Mouse (Mus musculus) macrophage (primary cell): ENCODE measurements around the gene Kif2a. TPM values are rescaled to one million over a fixed set of nuclear protein-coding genes. Genes with fewer than 3 reads are reported as not detected.
"Not testable (repeated sequence)": the region's sequence is repeated elsewhere in the genome, so short reads cannot be mapped to it uniquely, and the experiment has no call there.

Source experiments
- H3K27ac ChIP-seq: fragments of 350-480 bp; formaldehyde crosslinking; 2 replicates; pipeline ENCODE4 v1.9.0; 2021
- H3K36me3 ChIP-seq: fragments of 350-480 bp; formaldehyde crosslinking; 2 replicates; pipeline ENCODE4 v1.9.0; 2021; ENCODE audit errors: inconsistent target
- H3K4me3 ChIP-seq: fragments of 350-480 bp; formaldehyde crosslinking; 2 replicates; pipeline ENCODE4 v1.9.0; 2021; ENCODE audit errors: inconsistent target
- H3K79me2 ChIP-seq: fragments of 350-480 bp; formaldehyde crosslinking; 2 replicates; pipeline ENCODE4 v1.9.0; 2021; ENCODE audit errors: inconsistent target
- WGBS: methylation state at CpG from one replicate; pipeline ENCODE4 v1.1.7; 2026; ENCODE audit warnings: inconsistent platforms; ENCODE audit not compliant: missing documents; 5-methylcytosine and 5-hydroxymethylcytosine counted together
- polyA plus RNA-seq: library from polyadenylated mRNA; stranded (reverse); fragments of 250-400 nt; gene quantifications from 3 replicates; pipeline ENCODE4 v1.2.4, GENCODE M21; 2018; ENCODE audit warnings: inconsistent platforms

Kif2a gene
- polyA plus RNA-seq, 1 experiment from 2014 or later: 22.4 TPM

DNA sequence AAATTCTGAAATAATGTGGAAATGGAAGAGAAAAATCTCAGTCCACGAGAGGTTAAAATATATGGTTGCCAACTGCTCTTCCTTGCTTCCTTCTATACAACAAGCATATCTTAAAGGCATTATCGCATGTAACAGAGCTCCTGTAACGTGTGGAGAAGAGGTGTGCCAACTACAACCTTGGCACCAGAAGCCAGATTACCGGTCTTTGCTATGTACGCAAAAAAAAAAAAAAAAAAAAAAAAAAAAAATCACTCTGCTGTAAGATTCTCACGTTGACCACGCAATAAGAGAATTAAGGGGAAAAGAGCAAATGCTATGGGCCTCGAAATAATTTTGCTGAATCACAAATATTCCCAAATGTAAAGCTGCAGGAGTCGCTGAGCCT lies 86.1 kb downstream of the Kif2a start:
- 0 out of 2 replicates have a peak overlapping the region, but pooled peaks have one; percentile 13 for H3K27ac ChIP-seq
- WGBS: 3% methylated on average over 8 of the region's 9 CpGs
- H3K36me3 ChIP-seq: no peaks in the 10 kb centered on the region
- peak overlapping the region; percentile 85 for H3K4me3 ChIP-seq
- peaks cover 55% of the 10 kb centered on the region for H3K79me2 ChIP-seq

DNA sequence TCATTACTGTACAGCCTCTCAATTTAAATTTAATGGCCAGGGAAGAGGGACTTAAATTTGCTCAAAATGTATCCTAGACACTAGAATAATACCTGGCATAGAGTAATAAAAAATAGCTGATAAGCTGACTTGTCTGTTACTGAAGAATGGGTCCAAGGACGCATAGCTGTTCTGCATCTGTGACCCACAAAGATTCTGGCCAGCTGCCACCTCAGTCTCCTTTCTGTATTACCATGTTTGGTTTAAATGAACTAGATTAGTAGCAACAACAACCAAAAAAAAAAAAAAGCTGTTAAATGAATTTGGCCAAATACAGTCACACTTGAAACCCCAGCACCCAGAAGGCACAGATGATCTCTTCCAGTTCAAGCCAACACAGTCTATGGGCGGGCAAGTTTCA lies 92.7 kb downstream of the Kif2a start:
- no peak overlapping the region for H3K4me3 ChIP-seq
- no peak overlapping the region for H3K27ac ChIP-seq
- WGBS: 94% methylated on average over 2 of the region's 2 CpGs
- peaks cover 82% of the 10 kb centered on the region for H3K79me2 ChIP-seq
- H3K36me3 ChIP-seq: no peaks in the 10 kb centered on the region

DNA sequence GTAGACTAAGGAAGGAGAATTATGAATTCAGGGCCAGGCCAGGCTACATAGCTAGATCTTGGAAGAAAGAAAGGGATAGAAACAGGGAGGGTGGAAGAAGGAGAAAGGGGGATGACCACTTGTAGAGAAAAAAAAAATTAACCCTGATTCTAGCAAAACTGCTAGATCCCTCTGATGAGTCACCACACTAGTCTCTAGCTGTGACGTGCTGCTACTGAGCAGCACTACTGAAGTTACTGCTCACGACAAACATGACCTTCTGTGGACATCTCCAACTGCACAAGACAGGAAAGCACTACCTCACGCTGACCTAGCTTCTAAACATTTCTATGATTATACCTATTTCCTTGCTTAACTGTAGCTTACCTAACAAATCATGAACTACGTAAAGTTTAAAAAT lies 93.6 kb downstream of the Kif2a start:
- Histone ChIP-seq H3K36me3 (no peaks in the 10 kb centered on the region), H3K4me3 (no peak overlapping the region), H3K79me2 (peaks cover 73% of the 10 kb centered on the region), H3K27ac (no peak overlapping the region)
- WGBS: 90% methylated on average over 4 of the region's 4 CpGs

DNA sequence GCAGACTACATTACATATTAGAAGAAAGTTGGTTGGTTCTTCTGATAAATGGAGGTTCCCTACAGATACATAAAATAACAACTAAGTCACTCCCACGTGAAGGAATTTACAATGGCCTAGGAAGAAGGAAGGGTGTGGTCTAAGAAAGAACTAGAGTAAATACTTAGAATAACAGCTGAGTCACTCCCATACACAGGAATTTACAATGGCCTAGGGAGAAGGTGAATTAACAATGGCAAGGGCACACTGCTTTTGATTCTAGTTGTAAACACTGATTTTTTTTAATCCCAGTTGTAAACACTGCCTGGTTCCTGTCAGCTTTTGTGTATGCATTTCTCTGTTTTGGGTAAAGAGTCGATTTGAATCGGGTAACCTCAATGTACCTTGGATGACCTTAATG lies 96.0 kb downstream of the Kif2a start:
- H3K79me2 ChIP-seq: peaks cover 49% of the 10 kb centered on the region
- H3K27ac ChIP-seq, H3K36me3 ChIP-seq, H3K4me3 ChIP-seq: not testable (repeated sequence)
- WGBS: 90% methylated on average over 3 of the region's 3 CpGs

DNA sequence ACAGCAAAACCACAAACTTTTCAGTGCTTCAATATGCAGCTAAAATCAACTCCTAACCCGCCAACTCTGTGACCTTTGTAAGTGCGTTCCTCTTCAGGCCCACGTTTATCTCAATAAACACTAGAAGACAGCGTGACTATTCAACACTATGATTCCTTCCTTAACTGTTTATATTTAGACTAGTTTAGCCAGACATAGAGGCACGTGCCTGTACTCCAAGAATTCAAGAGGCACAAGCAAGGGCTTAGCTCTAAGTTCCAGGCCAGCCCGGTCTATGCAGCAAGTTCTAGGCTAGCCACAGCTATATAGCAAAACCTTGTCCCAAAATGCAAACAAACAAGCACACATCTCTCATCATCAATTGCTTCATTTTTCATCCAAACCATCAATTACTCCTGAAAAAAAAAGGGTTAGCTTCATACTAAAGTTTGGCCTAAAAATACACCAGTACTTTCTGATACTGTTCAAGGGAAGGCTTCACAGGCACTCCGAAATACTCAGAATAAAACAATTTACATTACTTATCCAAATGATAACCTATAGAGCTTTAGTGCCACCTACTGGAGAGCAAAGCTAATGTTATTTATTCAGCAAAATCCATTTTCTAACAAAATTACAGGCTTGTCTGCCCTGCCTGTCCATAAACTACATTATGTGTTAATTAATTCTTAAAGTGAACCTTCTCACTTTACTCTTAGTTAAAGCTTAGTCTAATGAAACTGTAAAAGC lies 103.4 kb downstream of the Kif2a start:
- Histone ChIP-seq H3K36me3 (0 out of 2 replicates have a peak, but pooled peaks cover 4% of the 10 kb centered on the region), H3K4me3 (no peak overlapping the region), H3K79me2 (peaks cover 4% of the 10 kb centered on the region; the same call in 1 of the 2 replicates), H3K27ac (no peak overlapping the region)
- 96% methylated on average over 7 of the region's 7 CpGs for WGBS

DNA sequence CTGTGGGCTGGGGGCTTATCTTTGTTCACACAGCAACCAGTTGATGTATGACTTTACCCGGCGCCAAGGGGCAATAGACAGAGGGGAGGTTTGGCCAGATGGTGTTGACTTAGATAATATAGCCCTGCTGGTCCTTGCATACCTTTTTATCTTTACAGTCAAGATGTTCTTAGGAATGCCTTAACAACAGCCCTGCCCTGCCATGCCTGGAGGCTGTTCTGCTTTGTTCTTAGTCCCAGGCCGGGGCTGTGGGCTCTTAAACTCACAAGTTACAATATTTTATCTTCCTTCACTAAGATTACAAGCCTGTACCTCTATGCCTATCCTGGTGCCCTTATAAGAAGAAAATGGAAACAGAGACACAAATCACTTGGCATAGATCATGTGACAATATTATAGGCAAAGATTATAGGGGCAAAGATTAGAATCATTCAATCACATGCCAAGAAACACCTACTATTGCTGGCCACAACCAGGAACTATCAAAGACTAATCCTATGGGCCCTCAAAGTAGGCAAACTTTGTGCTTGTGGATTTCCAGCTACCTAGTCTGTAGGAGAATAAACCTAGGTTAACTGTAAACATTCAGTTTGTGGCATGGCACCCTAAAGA lies 108.7 kb downstream of the Kif2a start:
- Histone ChIP-seq H3K27ac (no peak overlapping the region), H3K36me3 (no peaks in the 10 kb centered on the region)

DNA sequence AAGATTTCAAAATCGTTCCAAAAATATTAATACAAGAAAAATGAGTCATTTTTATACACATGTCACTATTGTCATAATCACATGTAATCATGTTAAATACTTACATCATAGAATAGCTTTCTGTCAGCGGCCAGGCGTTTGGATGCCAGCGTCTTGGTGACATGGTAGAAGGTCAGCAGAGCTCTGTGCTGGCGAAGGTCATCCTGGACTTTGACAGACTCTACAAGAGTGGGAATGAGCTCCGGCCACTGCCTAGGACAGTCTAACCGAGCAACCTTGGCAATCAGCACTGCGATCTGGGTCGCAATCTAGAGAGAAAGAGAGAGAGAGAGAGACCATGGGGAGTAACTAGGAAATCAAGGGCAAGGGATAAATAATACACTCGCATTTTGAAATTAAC lies 111.8 kb downstream of the Kif2a start:
- no peaks in the 10 kb centered on the region for H3K79me2 ChIP-seq
- H3K36me3 ChIP-seq: no peaks in the 10 kb centered on the region
- WGBS: over 99% methylated on average over 10 of the region's 10 CpGs
- H3K4me3 ChIP-seq: no peak overlapping the region
- H3K27ac ChIP-seq: no peak overlapping the region

More for the DNA sequence above, 108.7 kb downstream of the Kif2a start:
- WGBS: 96% methylated on average over 3 of the region's 3 CpGs
- H3K79me2 ChIP-seq: peaks cover 4% of the 10 kb centered on the region; the same call in 1 of the 2 replicates
- no peak overlapping the region for H3K4me3 ChIP-seq

Other genes starting within 250 kb of the Kif2a start
- gene Ipo11, start 85.2 kb downstream of the Kif2a start, polyA plus RNA-seq: 13.9 to 20.1 TPM (median 20.0 TPM) in 3 replicates
- 4.1 to 13.2 TPM (median 5.3 TPM) in 3 replicates for gene Dimt1, start 75.0 kb downstream of the Kif2a start, polyA plus RNA-seq